Mouse (Mus musculus): ENCODE measurements around the gene Sord. TPM values are rescaled to one million over a fixed set of nuclear protein-coding genes. Genes with fewer than 3 reads are reported as not detected.

Gene Sord
- 10 to 100 TPM; 17.1 to 19.6 TPM for total RNA-seq (2023)

DNA sequence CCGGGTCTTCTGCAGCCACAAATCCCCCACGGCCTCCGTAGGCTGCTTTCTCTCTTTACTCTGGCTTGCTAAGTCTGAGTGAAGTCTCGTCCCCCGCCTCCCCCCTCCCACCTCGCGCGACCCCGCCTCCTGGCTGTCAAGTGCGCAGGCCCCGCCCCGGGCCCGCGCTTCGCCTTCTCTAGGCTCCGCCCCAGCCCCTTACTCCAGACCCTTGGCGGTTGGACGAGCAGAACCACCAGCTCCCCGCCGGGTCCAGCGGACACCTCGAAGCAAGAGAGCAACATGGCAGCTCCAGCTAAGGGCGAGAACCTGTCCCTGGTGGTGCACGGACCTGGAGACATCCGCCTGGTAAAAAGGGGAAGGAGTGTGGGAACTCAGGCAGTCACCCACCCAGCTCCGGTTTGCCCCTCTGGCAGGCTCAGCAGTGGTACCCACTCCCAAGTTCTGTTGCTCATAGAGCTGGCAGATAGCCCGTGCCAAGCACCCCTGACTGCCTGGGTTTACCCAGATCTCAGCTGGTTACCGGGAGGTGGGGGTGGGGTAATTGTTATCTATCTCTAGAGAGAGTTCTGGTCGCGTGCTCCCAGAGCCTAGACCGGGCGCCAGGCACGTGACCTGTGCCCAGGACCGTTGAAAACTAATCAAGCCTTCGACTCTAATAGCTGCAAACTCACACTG is at the start of gene Sord:
Sord (plus strand) TSS at position 139 of the 678 bp plus-strand sequence.

DNA sequence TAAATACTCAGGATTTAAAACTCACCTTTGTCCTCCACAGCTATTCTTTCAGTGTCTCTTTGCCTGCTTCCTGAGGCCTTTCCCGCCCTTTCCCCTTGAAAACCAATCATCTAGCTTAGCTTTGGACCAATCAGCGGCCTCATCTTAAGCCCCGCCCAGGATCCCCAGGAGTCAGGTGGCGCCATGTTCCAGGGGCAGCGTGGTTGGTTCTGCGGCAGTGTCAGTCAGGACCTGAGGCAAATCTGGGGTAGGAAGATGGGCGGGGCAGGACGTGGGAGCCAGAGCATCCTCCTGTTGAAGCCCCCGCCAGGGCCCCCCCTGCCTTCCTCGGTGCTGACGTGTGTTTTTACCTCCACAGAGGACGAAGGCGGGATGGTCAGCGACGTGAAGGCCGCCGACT is 48.4 kb upstream of the Sord start, which contains the start of the genes Patl2 and Terb2:
Patl2 (minus strand) TSS at position 84 of the 400 bp plus-strand sequence.
Terb2 (plus strand) TSS at position 167 of the 400 bp plus-strand sequence.

DNA sequence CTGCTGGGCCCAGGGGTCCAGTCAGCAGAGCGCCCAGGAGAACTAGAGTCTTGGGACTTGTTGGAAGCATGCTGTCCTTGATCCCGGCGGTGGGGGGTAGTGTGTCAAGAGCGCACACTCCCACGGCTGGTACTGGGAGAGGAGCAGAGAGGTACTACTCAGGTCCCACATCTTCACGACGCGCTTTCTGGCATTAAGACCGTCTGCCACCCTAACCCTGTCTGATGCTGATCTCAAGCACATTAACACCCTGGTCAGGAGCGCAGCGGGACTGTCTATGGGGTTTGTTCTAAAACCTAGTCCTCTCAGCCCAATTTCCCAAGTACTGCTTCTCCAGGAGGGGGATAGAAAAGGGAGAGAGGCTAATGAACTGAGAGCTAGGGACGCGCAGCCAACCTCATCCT is 63.5 kb downstream of the Sord start, which contains the start of gene Duox2:
Duox2 (minus strand) TSS at position 354 of the 404 bp plus-strand sequence.

DNA sequence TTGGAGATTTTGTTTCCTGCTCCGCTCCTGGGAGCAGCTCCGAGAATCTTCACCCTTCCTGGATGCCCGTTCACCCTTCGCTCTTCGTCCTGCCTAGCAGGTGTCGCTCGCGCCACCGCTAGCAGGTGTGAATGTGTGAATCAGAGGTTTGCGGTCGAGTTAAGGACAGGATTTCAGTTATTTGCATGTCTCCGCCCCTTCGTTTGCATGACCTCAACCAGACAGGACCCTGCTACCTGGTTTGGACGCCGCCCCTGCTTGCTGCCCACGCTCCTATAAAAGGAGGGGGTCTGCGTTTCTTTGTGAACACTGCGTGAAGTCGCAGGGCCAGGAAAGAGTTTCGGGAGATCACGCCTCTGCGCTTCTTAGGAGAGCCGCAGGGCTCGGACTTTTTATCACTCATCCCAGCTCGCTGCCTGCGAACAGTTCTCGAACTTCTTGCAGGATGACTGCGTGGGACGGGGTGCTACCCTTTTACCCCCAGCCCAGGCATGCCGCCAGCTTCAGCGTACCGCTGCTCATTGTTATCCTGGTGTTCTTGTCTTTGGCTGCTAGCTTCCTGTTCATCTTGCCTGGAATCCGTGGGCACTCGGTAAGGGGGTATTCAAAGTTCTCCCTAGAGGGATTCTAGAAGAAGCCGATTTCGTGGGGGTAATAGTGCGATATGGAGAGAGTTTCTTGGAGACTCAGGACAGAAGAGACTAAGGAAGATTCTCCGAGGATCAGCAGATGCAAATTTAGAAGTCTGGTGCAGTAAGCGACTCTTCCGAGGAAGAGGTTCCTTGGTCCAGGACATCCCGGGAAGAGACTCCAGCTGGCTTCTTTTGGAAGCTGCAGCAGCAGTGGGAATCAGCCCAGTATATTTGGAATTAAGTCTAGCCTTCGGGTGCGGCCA is 64.3 kb downstream of the Sord start, which contains the start of gene Duoxa2:
Duoxa2 (plus strand) TSS at position 305 of the 895 bp plus-strand sequence.

DNA sequence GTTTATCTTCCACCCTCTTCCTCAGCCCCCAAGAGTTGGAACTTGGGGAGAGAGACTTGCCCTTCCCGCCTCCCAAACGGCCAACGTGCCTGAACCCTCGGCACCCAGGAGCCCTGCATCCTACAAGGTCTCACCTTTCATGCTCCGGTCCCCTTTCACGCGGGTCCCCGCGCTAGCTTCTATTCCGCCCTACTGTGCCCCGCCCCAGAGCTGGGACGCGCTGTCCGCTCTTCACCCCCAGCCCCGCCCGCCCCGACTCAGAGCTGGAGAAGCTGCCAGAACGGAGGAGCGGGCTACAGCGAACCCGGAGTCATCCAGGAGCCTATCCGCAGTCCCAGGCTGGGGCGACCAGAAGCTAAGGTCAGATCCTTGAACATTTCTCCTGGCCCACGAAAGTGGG is 79.0 kb downstream of the Sord start, which contains the start of gene Duoxa1:
Duoxa1 (minus strand) TSS at position 195 of the 400 bp plus-strand sequence.

Other genes with a start within 250 kb of the Sord start
- 10 to 100 TPM; 19.5 to 20.9 TPM for gene Eif3j1, start 206.2 kb upstream of the Sord start, total RNA-seq (2023)
- 10 to 100 TPM; 25.1 to 25.4 TPM for gene Spg11, start 116.4 kb upstream of the Sord start, total RNA-seq (2023)
- gene B2m, start 87.1 kb upstream of the Sord start, total RNA-seq (2023), result 1,000 to 10,000 TPM; 1,167 to 1,220 TPM
- under 1 TPM in 1 of 2 experiments, not detected in 1; 0.27 TPM for gene Trim69, start 74.0 kb upstream of the Sord start, total RNA-seq (2023)
- gene Patl2, start 48.6 kb upstream of the Sord start, total RNA-seq (2023), result not detected
- not detected for gene Terb2, start 48.5 kb upstream of the Sord start, total RNA-seq (2023)
- gene Duox2, start 63.7 kb downstream of the Sord start, total RNA-seq (2023), result not detected
- gene Duoxa2, start 64.2 kb downstream of the Sord start, total RNA-seq (2023), result not detected
- not detected for gene Duoxa1, start 79.0 kb downstream of the Sord start, total RNA-seq (2023)
- gene Duox1, start 80.9 kb downstream of the Sord start, total RNA-seq (2023), result not detected
- 1 to 10 TPM; 1.3 to 3.0 TPM for gene Shf, start 134.4 kb downstream of the Sord start, total RNA-seq (2023)
- gene Slc28a2, start 191.7 kb downstream of the Sord start, total RNA-seq (2023), result 10 to 100 TPM; 38.5 to 43.5 TPM

Measured in neutrophil, adult 59 days (primary cell).